Mouse (Mus musculus) heart, adult 2 months (tissue): ENCODE measurements around the gene Edem2.

Source experiments
- CTCF ChIP-seq: fragments of 200-600 bp; IDR thresholded peaks from 2 replicates; pipeline ENCODE4 v1.8.1; 2022; ENCODE audit warnings: antibody characterized with exemption, mild to moderate bottlenecking, moderate library complexity
- EP300 ChIP-seq: fragments of 200-500 bp; IDR thresholded peaks from 2 replicates; pipeline ENCODE4 v1.6.1; 2011; ENCODE audit warnings: low read depth, low read length, control low read depth; ENCODE audit not compliant: insufficient read depth
- POLR2A ChIP-seq: fragments of 200-500 bp; IDR thresholded peaks from 2 replicates; pipeline ENCODE4 v1.6.1; 2011; ENCODE audit warnings: mild to moderate bottlenecking, low read depth, low read length, control low read depth; ENCODE audit not compliant: insufficient read depth

GRCm38 (mm10) chr2:155681194-155681593 lies 48.1 kb downstream of the Edem2 start:
- TF ChIP-seq POLR2A, result no peak
- no peak for TF ChIP-seq CTCF
- no peak for TF ChIP-seq EP300
